Mouse (Mus musculus) kidney, adult 2 months (tissue): Measurements from ENCODE around the gene Trarg1.

ENCODE experiments used
- CTCF ChIP-seq: fragments of 200-500 bp; conservative IDR thresholded peaks from 2 replicates; pipeline ENCODE4 v1.5.1; 2011; ENCODE audit warnings: low read depth, mild to moderate bottlenecking, control low read depth, low read length, moderate library complexity, mixed read lengths; ENCODE audit not compliant: insufficient read depth, insufficient read length
- POLR2A ChIP-seq: fragments of 200-500 bp; IDR thresholded peaks from one replicate; pipeline ENCODE4 v1.6.1; 2011; ENCODE audit warnings: low read depth, low read length, control low read depth

DNA sequence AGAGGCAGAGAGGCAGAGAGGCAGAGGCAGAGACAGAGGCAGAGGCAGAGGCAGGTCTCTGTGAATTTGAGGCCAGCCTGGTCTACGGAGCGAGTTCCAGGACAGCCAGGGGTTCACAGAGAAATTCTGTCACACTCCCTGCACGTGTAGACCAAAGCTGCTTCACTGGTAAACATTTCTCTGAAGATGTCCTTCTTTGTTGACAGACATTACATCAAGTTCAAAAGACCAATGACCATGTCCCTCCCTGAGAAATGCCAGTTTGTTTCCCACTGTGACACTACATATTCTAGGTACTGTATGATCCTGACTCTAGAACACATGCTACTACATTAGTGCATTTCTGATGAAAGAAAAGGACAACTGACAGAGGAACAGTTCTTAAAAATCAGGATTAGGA is 51.0 kb downstream of the Trarg1 start:
- TF ChIP-seq CTCF (no peak), POLR2A (no peak)
